Mouse (Mus musculus) brain, embryonic 18.5 days (tissue): ENCODE data around the gene Scg5.
A peak's percentile ranks its signal among the peaks of the same experiment; 100 is the strongest.

Experiments used
- DNase-seq: peaks from one replicate; pipeline ENCODE4 v3.0.0-alpha.2; 2012; ENCODE audit warnings: low read depth, low spot score

The Scg5 gene

GRCm38 (mm10) chr2:113828943-113829882 is at the start of gene Scg5:
Gene Scg5, minus strand, starts transcription at chr2:113829121.
- peak; percentile 89 for DNase-seq

GRCm38 (mm10) chr2:113870115-113870514 is 41.2 kb upstream of the Scg5 start:
- DNase-seq: no peak

GRCm38 (mm10) chr2:113868404-113868803 is 39.5 kb upstream of the Scg5 start:
- DNase-seq: no peak

- no peak for DNase-seq
These were observed 37.2 kb upstream of the Scg5 start for GRCm38 (mm10) chr2:113866155-113866554.

- no peak for DNase-seq
These were observed 20.2 kb upstream of the Scg5 start for GRCm38 (mm10) chr2:113849141-113849540.

- peak; percentile 94 for DNase-seq
These were observed 19.6 kb upstream of the Scg5 start, which contains the start of gene Arhgap11a for GRCm38 (mm10) chr2:113848245-113849121. Gene Arhgap11a, minus strand, starts transcription at chr2:113848661.

- no peak for DNase-seq
These were observed 18.8 kb upstream of the Scg5 start for GRCm38 (mm10) chr2:113847678-113848244.

- DNase-seq: no peak
These were observed 16.2 kb upstream of the Scg5 start for GRCm38 (mm10) chr2:113845081-113845480.

- no peak for DNase-seq
These were observed 12.9 kb upstream of the Scg5 start for GRCm38 (mm10) chr2:113841656-113842437.

GRCm38 (mm10) chr2:113839488-113839887 is 10.6 kb upstream of the Scg5 start:
- DNase-seq: no peak

GRCm38 (mm10) chr2:113835219-113835618 is 6.3 kb upstream of the Scg5 start:
- DNase-seq: no peak

GRCm38 (mm10) chr2:113828086-113828942 is 607 bp downstream of the Scg5 start:
- peak; percentile 78 for DNase-seq

GRCm38 (mm10) chr2:113823909-113824308 is 5.0 kb downstream of the Scg5 start:
- DNase-seq: peak; percentile 26

GRCm38 (mm10) chr2:113822367-113822766 is 6.6 kb downstream of the Scg5 start:
- no peak for DNase-seq

GRCm38 (mm10) chr2:113821176-113821734 is 7.7 kb downstream of the Scg5 start:
- DNase-seq: no peak

GRCm38 (mm10) chr2:113820117-113820516 is 8.8 kb downstream of the Scg5 start:
- DNase-seq: no peak

GRCm38 (mm10) chr2:113817681-113818606 is 11.0 kb downstream of the Scg5 start:
- DNase-seq: no peak

- DNase-seq: no peak
These were observed 21.3 kb downstream of the Scg5 start for GRCm38 (mm10) chr2:113807640-113808039.
